Mouse (Mus musculus): ENCODE results near the gene Ankrd26. TPM values are rescaled to one million over a fixed set of nuclear protein-coding genes. Genes with fewer than 3 reads are reported as not detected.
A peak's percentile ranks its signal among the peaks of the same experiment; 100 is the strongest.
"Not testable (repeated sequence)": the region's sequence is repeated elsewhere in the genome, so short reads cannot be mapped to it uniquely, and the experiment has no call there.

Ankrd26 gene
- total and polyA plus RNA-seq, 2 experiments from 2014 or later = 8.2 to 15.3 TPM

DNA sequence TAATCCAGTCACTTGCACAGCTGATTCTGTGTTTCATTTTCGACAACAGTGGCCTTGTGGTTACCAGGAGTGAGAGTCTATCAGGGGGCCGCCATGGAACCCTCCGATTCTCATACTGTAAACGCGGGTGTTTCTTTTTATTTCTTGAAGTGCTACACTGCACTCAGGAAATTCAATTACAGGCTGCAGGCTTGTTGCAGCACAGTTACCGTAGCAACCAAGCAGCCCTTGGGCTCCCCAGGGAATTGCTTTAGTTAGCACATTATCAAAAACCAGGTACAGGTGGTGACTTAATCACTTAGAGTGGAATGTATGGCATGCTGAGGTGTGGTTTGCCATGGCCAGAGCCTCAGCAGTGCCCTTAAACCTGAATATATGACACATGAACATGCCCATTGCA lies 12.3 kb upstream of the Ankrd26 start:
- DNase-seq (ENCODE audit: low spot score) = peak; percentile 72
- peak; percentile 54 for ATAC-seq (ENCODE audit: low FRiP score)
- Histone ChIP-seq H3K4me3 (ENCODE audit: low read depth, low read length) (no peak overlapping the region), H3K36me3 (ENCODE audit: insufficient read depth, low read length) (no peaks in the 10 kb centered on the region), H3K4me2 (ENCODE audit: low read depth, low read length, poor library complexity, severe bottlenecking) (no peak overlapping the region), H3K9ac (replicated peaks; ENCODE audit: low read length, poor library complexity, severe bottlenecking) (no peak overlapping the region), H3K9me3 (ENCODE audit: low read length) (no peaks in the 10 kb centered on the region), H3K4me1 (ENCODE audit: insufficient read depth, low read length) (no peaks in the 10 kb centered on the region), H3K27me3 (ENCODE audit: insufficient read depth, low read length) (no peaks in the 10 kb centered on the region), H3K27ac (ENCODE audit: low read depth, low read length) (no peak overlapping the region)
- no peak for TF ChIP-seq CTCF (IDR thresholded peaks at IDR 0.05)
- 57% methylated on average over 6 of the region's 6 CpGs for WGBS

DNA sequence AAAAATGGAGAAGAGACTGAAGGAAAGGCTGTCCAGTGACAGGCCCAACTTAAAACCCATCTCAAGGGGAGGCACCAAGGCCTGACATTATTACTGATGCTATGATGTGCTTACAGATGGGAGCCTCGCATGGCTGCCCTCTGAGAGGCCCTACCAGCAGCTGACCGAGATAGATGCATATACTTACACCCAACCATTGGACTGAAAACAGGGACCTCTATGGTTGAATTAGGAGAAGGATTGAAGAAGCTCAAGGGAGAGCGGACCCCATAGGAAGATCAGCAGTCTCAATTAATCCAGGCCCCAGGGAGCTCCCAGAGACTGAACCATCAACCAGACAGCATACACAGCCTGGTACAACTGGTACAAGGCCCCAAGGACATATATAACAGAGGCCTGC lies 5.8 kb upstream of the Ankrd26 start:
- no peak overlapping the region for H3K4me2 ChIP-seq (ENCODE audit: low read depth, low read length, poor library complexity, severe bottlenecking)
- ATAC-seq (ENCODE audit: low FRiP score) (no peak), DNase-seq (ENCODE audit: low spot score) (no peak)
- no peak overlapping the region for H3K27ac ChIP-seq (ENCODE audit: low read depth, low read length)
- no peak overlapping the region for H3K9ac ChIP-seq (replicated peaks; ENCODE audit: low read length, poor library complexity, severe bottlenecking)
- H3K27me3 ChIP-seq (ENCODE audit: insufficient read depth, low read length) = no peaks in the 10 kb centered on the region
- TF ChIP-seq CTCF (IDR thresholded peaks at IDR 0.05) = no peak
- no peaks in the 10 kb centered on the region for H3K36me3 ChIP-seq (ENCODE audit: insufficient read depth, low read length)
- WGBS = 94% methylated on average over 3 of the region's 3 CpGs
- H3K4me3 ChIP-seq (ENCODE audit: low read depth, low read length) = no peak overlapping the region
- H3K4me1 ChIP-seq (ENCODE audit: insufficient read depth, low read length) = 0 out of 2 replicates have a peak, but pooled peaks cover 3% of the 10 kb centered on the region
- H3K9me3 ChIP-seq (ENCODE audit: low read length) = no peaks in the 10 kb centered on the region

DNA sequence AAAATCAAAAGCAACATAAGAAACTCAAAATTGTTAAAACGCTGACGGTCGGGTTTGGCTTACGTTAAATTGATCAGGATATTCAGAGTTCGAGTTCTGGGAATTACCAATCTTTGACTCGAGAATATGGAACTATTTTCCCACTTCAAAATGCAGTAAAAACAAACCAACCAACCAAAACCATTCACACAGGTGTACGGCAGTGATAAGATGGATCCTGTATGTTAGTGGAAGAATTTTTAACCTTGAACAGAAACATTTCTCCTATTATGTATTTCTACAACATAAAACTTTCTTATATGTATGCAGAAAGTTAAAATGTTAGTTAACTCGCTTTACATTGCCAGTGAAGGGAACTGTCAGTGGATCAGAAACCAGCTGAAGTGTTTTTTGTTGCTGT lies 801 bp downstream of the Ankrd26 start:
- Histone ChIP-seq H3K9ac (replicated peaks; ENCODE audit: low read length, poor library complexity, severe bottlenecking) (peak overlapping the region; percentile 76), H3K4me1 (ENCODE audit: insufficient read depth, low read length) (peaks cover 3% of the 10 kb centered on the region; the same call in 1 of the 2 replicates), H3K27me3 (ENCODE audit: insufficient read depth, low read length) (no peaks in the 10 kb centered on the region), H3K4me3 (ENCODE audit: low read depth, low read length) (peak overlapping the region; percentile 81), H3K4me2 (ENCODE audit: low read depth, low read length, poor library complexity, severe bottlenecking) (peak overlapping the region; percentile 94), H3K9me3 (ENCODE audit: low read length) (no peaks in the 10 kb centered on the region), H3K36me3 (ENCODE audit: insufficient read depth, low read length) (peaks cover 20% of the 10 kb centered on the region), H3K27ac (ENCODE audit: low read depth, low read length) (peak overlapping the region; percentile 80)
- ATAC-seq (ENCODE audit: low FRiP score) (no peak), DNase-seq (ENCODE audit: low spot score) (no peak)
- no peak for TF ChIP-seq CTCF (IDR thresholded peaks at IDR 0.05)
- 84% methylated on average over 8 of the region's 8 CpGs for WGBS

DNA sequence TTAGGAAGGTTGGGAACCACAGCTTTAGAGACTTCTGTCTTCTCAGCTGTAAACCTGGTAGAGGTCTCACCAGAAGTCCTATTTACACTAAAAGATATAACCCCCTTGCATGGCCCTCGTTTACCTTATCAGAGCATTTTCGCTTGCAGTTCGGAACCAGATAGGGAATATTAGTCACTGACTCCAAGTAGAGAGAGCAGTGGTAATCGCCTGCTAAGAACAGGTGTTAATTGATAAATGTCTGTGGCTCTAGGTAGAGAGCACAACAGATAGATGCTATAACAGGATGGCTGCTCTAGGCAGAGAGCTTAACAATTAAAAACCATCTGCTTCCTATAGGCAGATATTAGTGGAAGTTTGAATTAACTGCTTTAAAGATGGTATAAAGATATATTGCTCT lies 23.4 kb downstream of the Ankrd26 start:
- Histone ChIP-seq H3K9ac (replicated peaks; ENCODE audit: low read length, poor library complexity, severe bottlenecking) (no peak overlapping the region), H3K4me1 (ENCODE audit: insufficient read depth, low read length) (no peaks in the 10 kb centered on the region), H3K4me3 (ENCODE audit: low read depth, low read length) (no peak overlapping the region), H3K36me3 (ENCODE audit: insufficient read depth, low read length) (peaks cover 31% of the 10 kb centered on the region), H3K27me3 (ENCODE audit: insufficient read depth, low read length) (no peaks in the 10 kb centered on the region), H3K4me2 (ENCODE audit: low read depth, low read length, poor library complexity, severe bottlenecking) (no peak overlapping the region), H3K27ac (ENCODE audit: low read depth, low read length) (no peak overlapping the region), H3K9me3 (ENCODE audit: low read length) (no peaks in the 10 kb centered on the region)
- WGBS = 96% methylated on average over 4 of the region's 4 CpGs
- TF ChIP-seq CTCF (IDR thresholded peaks at IDR 0.05) = no peak
- ATAC-seq (ENCODE audit: low FRiP score) (no peak), DNase-seq (ENCODE audit: low spot score) (no peak)

DNA sequence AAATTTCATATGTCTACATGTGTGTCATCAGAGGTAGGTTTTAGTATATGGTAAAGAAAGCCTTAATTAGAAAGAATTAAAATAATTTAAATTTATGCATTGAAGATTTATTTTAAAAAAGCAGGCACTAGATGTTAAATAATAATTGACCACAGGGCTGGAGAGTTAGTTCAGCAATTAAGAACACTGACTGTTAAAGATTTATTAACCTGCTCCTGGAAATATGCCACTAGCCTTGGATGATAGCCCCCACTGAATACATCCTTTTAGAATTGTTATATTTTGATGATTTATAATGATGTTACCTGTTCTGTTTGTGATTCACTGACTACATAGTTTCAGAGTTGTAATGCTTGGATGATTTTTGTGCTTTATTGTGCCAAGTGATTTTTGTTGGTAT lies 24.8 kb downstream of the Ankrd26 start:
- H3K4me2 ChIP-seq (ENCODE audit: low read depth, low read length, poor library complexity, severe bottlenecking); H3K9ac ChIP-seq (replicated peaks; ENCODE audit: low read length, poor library complexity, severe bottlenecking); H3K27ac ChIP-seq (ENCODE audit: low read depth, low read length); H3K27me3 ChIP-seq (ENCODE audit: insufficient read depth, low read length); H3K4me1 ChIP-seq (ENCODE audit: insufficient read depth, low read length); ATAC-seq (ENCODE audit: low FRiP score); H3K9me3 ChIP-seq (ENCODE audit: low read length); DNase-seq (ENCODE audit: low spot score); H3K4me3 ChIP-seq (ENCODE audit: low read depth, low read length): not testable (repeated sequence)
- H3K36me3 ChIP-seq (ENCODE audit: insufficient read depth, low read length) = peaks cover 32% of the 10 kb centered on the region

DNA sequence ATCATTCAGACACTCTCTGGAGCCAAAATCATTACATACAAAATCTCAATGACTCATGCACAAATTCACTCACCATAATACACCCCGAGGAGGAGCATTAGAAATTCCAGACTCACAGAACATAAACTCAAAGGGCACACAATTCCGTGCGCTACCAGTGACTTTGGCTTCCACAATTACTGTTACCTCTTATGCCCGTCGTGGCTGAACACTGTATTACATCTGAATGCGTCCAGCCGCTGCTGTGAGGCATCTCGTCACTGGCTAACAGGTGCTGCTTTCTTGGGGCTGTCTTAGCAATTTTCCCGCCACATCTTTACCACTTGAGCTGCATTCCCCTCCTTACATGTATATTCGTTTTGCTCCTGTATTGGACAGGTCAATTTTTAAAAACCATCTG lies 26.7 kb downstream of the Ankrd26 start:
- H3K27me3 ChIP-seq (ENCODE audit: insufficient read depth, low read length) = no peaks in the 10 kb centered on the region
- no peak for TF ChIP-seq CTCF (IDR thresholded peaks at IDR 0.05)
- no peak overlapping the region for H3K4me2 ChIP-seq (ENCODE audit: low read depth, low read length, poor library complexity, severe bottlenecking)
- no peak for DNase-seq (ENCODE audit: low spot score)
- no peak overlapping the region for H3K4me3 ChIP-seq (ENCODE audit: low read depth, low read length)
- 92% methylated on average over 10 of the region's 10 CpGs for WGBS
- no peaks in the 10 kb centered on the region for H3K9me3 ChIP-seq (ENCODE audit: low read length)
- no peaks in the 10 kb centered on the region for H3K4me1 ChIP-seq (ENCODE audit: insufficient read depth, low read length)
- no peak for ATAC-seq (ENCODE audit: low FRiP score)
- no peak overlapping the region for H3K9ac ChIP-seq (replicated peaks; ENCODE audit: low read length, poor library complexity, severe bottlenecking)
- H3K27ac ChIP-seq (ENCODE audit: low read depth, low read length) = no peak overlapping the region
- peaks cover 41% of the 10 kb centered on the region for H3K36me3 ChIP-seq (ENCODE audit: insufficient read depth, low read length)

Measured in midbrain, postnatal 0 days (tissue).